8 mouse cellular contexts compared by ENCODE assay signal in genomic region chr3:97158611-97159508, GRCm38 (mm10). TPM values are rescaled to one million over a fixed set of nuclear protein-coding genes. Genes with fewer than 3 reads are reported as not detected.
DNase-seq lines count a peak whose midpoint lies in the region; ATAC-seq and TF ChIP-seq lines count a peak whose summit lies in the region.

Gene Acp6 (plus strand): TSS chr3:97158777.

- WGBS in hindbrain, embryonic 14.5 days = under 1% methylated on average over 54 of the region's 54 CpGs

- no peak for TF ChIP-seq CTCF in Patski (IDR thresholded peaks at IDR 0.05)

- peak within 1 kb of the TSS; percentile 74 for H3K4me2 ChIP-seq in hindbrain, embryonic 14.5 days (replicated peaks)

- no peaks in the 10 kb centered on the region for H3K9me3 ChIP-seq in hindbrain, embryonic 14.5 days (ENCODE audit: control insufficient read depth, low read length)

- H3K27ac ChIP-seq in hindbrain, embryonic 14.5 days = peak within 1 kb of the TSS; percentile 67

- H3K27me3 ChIP-seq in Patski = no peaks in the 10 kb centered on the region
- no peaks in the 10 kb centered on the region for H3K27me3 ChIP-seq in hindbrain, embryonic 14.5 days (ENCODE audit: control insufficient read depth, insufficient read depth, low read length)

- peak; percentile 88 for DNase-seq in Patski (ENCODE audit: low read depth, low spot score)
- DNase-seq in cerebellum, postnatal 14 days = peak; percentile 84 to 85
- peak; percentile 62 to 81 for DNase-seq in frontal cortex, postnatal 25 days (ENCODE audit: low spot score in 2 of 2)
- DNase-seq in hindbrain, embryonic 14.5 days (ENCODE audit: low spot score) = peak; percentile 91
- peak; percentile 85 to 86 for DNase-seq in layer of hippocampus, postnatal 36 days
- peak; percentile 97 for DNase-seq in lung, postnatal 36 days
- peak; percentile 97 for DNase-seq in retina, postnatal 1 day
- DNase-seq in urinary bladder, adult 18-20 months (ENCODE audit: low spot score in 2 of 2) = peak; percentile 75 to 86

- no peaks in the 10 kb centered on the region for H3K36me3 ChIP-seq in hindbrain, embryonic 14.5 days (replicated peaks; ENCODE audit: control insufficient read depth, insufficient read depth)

- peak within 1 kb of the TSS; percentile 58 for H3K4me3 ChIP-seq in hindbrain, embryonic 14.5 days (replicated peaks; ENCODE audit: low read length)

- in situ Hi-C loops in Patski (cut with MboI; ENCODE audit: low pct_unique_long_range_greater_than_20kb) = no loop called here

- POLR2A ChIA-PET in Patski (lab: Charles Lee) = interaction anchor here (0.5 to 2.1 kb wide), 7 partner anchors 12 to 440 kb away, joined by 3 to 5 read pairs (median 3); no protein-coding TSS in a partner anchor

- H3K9ac ChIP-seq in hindbrain, embryonic 14.5 days = peak within 1 kb of the TSS; percentile 65

- peaks cover 8% of the 10 kb centered on the region for H3K4me1 ChIP-seq in hindbrain, embryonic 14.5 days (replicated peaks; ENCODE audit: control insufficient read depth, insufficient read depth, low read length)

- CTCF ChIA-PET in Patski (lab: Charles Lee) = interaction anchor here (1.0 kb wide), 1 partner anchor 199 kb away, joined by 3 read pairs; no protein-coding TSS in a partner anchor

- ATAC-seq in Patski = peak; percentile 87
- ATAC-seq in hindbrain, embryonic 14.5 days (ENCODE audit: low FRiP score) = peak; percentile 94

RNA-seq across cellular contexts. Expression of gene Acp6, which starts in this region (rescaled TPM):
- polyA plus RNA-seq in Patski (2021) = 93.2 TPM
- 14.1 and 16.6 TPM in 2 replicates for polyA plus RNA-seq in hindbrain, embryonic 14.5 days (2014; fragmentation: Nextera tagmentation; extraction: Ambion mirVana)
- 10 to 100 TPM; 31.8 to 36.3 TPM for total RNA-seq in layer of hippocampus, postnatal 36 days (2021)

Comparison
In these comparisons a context has a peak if more than half of its experiments do, and no peak if none do; other contexts are left out.
1. Peak in every context shown above with its lines: DNase-seq, ATAC-seq, H3K4me3 ChIP-seq and H3K27ac ChIP-seq.